Mouse (Mus musculus) midbrain, embryonic 11.5 days (tissue): ENCODE data around the gene Ptges. TPM values are rescaled to one million over a fixed set of nuclear protein-coding genes. Genes with fewer than 3 reads are reported as not detected.

Experiments
- polyA plus RNA-seq: library from polyadenylated mRNA; unstranded; fragments of >200 nt; fragmentation: Nextera tagmentation; extraction: Ambion mirVana; gene quantifications from 2 replicates; pipeline ENCODE4 v1.2.1, GENCODE M21; 2014

The Ptges gene
- polyA plus RNA-seq, 1 experiment from 2014 or later = 4.7 TPM

Other genes with a start within 250 kb of the Ptges start
- gene 1700001O22Rik, start 126.2 kb downstream of the Ptges start, polyA plus RNA-seq = 1.5 and 2.5 TPM in 2 replicates
- 98.7 and 107 TPM in 2 replicates for gene Ntmt1, start 122.0 kb downstream of the Ptges start, polyA plus RNA-seq
- 23.0 and 31.0 TPM in 2 replicates for gene Asb6, start 99.5 kb downstream of the Ptges start, polyA plus RNA-seq
- gene Prrx2, start 94.9 kb downstream of the Ptges start, polyA plus RNA-seq = 20.1 and 24.4 TPM in 2 replicates
- gene Tor1b, start 23.1 kb upstream of the Ptges start, polyA plus RNA-seq = 19.3 and 21.1 TPM in 2 replicates
- gene Tor1a, start 38.1 kb upstream of the Ptges start, polyA plus RNA-seq = 76.9 and 84.5 TPM in 2 replicates
- 64.7 and 68.8 TPM in 2 replicates for gene BC005624, start 52.3 kb upstream of the Ptges start, polyA plus RNA-seq
- gene Usp20, start 52.4 kb upstream of the Ptges start, polyA plus RNA-seq = 12.3 and 14.1 TPM in 2 replicates
- gene Fnbp1, start 212.1 kb upstream of the Ptges start, polyA plus RNA-seq = 10.8 and 11.5 TPM in 2 replicates
- 26.5 and 27.8 TPM in 2 replicates for gene Gpr107, start 222.5 kb upstream of the Ptges start, polyA plus RNA-seq